Mouse (Mus musculus) neural tube, embryonic 10.5 days (tissue): Measurements from ENCODE around the gene Ripk4.

Experiments used
- DNase-seq: peaks from one replicate; pipeline ENCODE4 v3.0.0-alpha.2; 2017; ENCODE audit warnings: low spot score; ENCODE audit errors: extremely low spot score

Gene Ripk4

DNA sequence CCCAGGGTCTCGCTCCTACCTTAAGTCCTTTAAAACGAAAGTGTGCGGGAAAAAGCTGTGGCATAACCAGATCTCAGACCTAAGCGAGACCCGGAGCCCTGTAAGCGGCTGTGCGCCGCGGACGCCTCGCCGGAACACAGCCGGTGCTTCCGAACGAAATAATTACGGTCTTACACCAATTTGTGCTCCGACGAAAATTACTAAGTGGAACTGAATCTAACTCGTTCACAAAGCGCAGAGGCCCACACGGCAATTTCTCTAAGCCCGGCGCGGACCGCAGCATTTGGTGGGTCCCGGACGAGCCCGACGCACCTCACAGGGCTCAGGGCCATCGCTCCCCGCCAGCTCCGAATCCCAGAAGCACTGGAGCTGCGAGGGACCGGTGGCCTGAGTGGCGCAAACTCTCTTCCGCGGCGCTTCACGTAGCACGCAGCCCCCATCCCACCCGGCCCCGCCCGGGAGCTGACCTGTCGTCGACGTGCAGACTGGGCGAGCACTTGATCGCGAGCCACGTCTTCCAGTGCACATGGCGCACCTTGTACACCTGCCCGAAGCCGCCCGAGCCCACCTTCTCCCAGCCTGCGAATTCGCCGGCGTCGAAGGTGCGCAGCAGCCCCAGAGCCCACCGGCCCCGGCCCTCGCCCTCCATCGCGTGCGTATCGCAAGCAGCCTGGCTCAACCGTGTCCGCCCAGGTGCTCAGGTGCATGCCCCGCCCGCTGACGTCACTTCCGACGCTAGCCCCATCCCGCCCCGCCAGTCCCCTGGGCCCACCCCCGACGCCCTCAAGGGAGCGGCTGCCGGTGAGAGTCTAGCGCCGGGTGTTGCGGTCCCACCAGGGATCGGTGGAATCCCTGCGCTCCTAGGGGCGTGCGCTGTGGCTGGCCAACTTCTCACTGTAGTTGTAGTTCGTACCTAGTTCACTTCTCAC lies at the start of gene Ripk4:
TSS of gene Ripk4 (minus strand) at position 727 of the 929 bp plus-strand sequence.
- DNase-seq, result peak; percentile 60

DNA sequence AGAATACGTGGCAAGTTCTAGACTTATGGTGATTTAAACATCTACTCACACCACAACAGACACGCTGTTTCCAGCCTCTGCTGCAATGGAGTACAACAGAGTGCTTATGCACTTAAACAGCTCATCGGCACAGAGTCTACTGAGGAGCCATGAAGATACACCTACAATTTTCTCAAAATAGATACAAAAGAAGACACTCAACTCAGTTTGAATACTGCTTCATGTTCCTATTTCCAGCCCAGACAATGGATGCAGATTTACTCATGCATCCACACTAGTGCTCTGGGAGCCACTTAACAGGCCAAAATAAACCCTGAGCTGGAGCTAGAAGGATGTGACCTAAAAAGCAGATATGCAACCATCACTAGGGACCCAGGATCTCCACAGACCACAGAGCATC lies 45.3 kb upstream of the Ripk4 start:
- no peak for DNase-seq

DNA sequence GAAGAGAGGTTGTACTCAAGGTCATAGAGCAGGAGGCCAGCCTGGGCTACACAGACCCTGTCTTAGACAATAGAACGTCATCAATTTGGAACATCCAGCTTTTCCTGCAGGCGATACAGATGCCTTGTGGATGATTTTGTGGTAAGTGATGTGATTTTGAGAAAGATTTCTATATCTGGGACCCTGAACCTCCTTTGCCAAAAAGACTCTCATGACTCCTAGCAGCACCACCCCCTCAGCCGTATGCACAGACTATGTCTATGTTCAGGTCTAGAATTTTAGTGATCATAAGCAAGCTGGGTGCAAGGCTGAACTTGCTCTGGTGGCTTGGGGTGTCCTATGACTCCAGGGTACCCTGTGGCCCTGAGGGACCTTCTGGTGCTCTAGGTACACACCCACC lies 42.1 kb upstream of the Ripk4 start:
- DNase-seq, result no peak

DNA sequence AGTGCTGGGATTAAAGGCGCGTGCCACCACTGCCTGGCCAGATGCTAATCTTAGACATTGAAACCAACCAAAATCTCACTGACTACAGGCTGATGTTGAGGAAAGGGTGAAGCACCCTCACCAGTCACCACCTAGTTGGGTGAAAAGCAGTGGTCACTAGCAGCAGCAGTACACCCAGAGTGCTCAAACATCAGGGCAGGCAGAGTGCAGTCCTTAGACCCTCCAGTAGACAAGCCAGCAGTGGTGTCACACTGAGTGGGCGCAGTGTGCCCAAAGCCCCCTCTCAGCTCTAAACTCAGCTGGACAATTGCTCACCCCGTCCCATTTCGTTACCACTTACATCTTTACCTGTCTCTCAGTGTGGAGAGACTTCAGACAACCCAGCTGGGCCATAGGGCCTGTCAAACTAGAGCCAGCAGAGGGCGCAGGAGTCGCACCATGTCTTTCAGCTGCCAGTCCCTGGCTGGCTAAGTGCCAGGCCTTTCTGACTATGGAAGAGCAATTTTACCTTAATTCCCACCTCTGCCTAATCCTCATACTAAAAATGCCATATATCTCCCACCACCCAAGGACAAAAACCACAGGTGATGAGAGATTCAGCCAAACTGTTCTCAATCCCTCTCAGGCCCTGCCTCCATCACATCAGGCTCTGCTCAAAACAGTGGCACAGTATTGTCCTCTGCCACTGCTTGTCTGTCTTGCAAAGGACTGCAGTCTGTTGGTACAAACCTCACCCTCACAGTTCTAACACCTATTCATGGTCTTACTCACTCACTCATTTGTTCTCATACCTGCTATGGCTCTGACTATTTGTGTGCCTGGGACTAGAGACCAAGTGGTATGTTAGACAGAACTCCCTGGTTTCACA lies 41.3 kb upstream of the Ripk4 start:
- DNase-seq, result peak; percentile 27

DNA sequence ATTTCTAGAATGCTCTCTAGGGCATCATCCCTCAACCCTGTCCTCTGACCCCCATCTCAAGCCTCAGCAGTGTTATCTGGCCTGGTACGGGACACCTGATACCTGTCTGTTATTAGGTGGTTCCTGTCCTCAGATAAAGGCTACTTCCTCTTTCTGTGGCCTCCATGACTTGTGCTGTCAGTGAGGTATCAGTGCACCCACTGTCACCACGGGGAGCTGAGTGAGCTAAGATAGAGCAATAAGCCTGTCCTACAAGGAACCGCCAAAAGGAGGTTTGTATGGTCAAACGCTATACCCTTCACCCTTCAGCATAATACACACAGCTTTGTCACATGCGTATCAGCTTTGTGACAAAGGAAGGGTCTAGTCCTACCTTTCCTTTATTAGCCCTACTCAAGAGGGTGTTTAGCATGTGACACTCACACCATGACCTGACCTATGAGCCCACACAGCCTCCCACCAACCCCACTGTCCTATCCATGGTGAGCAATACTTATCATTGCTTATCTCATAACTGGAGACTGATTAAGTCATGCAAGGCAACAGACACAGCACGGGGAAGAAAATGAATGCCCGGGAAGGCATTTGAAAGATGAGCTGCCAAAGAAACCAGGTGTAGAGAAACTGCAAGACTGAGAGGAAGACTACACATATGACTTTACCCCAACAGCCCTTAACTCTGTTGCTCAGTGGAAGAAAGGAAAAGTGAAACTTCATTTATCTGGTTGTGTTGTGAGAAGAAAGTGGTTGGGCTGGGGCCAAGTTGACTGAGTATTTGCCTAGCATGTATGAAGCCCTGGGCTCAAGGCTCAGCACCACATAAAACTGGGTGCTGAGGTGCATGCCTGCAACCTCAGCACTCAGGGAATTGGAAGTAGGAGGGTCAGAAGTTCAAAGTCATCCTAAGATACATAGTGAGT lies 34.6 kb upstream of the Ripk4 start:
- DNase-seq, result no peak

DNA sequence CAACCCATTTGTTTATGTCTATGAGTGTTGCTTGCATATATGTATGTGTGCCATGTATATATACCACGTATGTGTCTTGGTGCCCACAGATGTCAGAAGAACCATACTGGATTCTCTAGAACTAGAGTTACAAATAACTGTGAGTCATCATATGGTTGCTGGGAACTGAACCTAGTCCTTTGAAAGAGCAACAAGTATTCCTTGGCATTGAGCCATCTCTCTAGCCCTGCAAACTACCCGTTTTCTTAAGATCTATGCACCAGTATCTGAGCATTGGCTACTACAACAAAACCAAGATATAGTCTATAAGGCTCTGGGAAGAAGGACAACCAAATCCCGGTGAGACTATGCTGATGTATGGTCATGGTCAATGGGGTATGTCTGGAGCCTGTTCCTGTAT lies 33.6 kb upstream of the Ripk4 start:
- DNase-seq, result no peak

DNA sequence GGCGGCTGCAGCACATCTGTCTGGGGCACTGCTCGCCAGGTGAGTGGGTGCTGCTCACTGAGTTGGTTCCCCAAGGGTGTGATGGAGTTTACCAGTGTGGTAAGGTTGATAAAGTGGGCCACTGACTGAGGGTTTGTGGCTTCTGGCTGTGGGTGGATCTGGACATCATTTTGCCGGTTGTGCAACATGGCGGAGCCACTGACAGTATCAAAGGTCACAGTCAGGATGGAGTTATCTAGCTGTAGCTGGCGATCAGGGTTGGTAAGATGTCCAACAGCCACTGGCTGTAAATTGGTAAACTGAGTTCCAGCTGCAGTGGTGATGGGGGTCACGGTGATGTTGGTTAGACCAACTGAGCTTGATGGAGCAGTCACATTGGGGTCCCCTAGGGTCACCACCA lies 30.7 kb upstream of the Ripk4 start:
- no peak for DNase-seq

DNA sequence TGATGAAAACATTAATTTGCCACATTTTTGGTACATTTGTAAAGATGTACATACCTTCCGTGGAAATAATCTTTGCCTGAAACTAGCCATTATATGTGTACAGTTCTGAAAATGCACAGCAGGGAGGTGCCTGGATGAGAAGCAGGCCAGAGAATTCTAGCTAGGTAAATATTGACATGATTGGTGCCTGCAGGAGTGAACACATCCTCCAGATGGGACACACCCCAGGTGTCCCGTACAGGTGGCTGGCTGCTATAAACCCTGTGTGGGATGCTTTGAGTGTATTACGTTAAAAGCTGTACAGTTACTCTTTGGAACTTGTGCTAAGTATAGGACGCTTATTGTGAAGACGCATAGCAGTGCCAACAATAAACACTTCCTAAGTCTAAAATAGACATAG lies 19.5 kb upstream of the Ripk4 start:
- no peak for DNase-seq

DNA sequence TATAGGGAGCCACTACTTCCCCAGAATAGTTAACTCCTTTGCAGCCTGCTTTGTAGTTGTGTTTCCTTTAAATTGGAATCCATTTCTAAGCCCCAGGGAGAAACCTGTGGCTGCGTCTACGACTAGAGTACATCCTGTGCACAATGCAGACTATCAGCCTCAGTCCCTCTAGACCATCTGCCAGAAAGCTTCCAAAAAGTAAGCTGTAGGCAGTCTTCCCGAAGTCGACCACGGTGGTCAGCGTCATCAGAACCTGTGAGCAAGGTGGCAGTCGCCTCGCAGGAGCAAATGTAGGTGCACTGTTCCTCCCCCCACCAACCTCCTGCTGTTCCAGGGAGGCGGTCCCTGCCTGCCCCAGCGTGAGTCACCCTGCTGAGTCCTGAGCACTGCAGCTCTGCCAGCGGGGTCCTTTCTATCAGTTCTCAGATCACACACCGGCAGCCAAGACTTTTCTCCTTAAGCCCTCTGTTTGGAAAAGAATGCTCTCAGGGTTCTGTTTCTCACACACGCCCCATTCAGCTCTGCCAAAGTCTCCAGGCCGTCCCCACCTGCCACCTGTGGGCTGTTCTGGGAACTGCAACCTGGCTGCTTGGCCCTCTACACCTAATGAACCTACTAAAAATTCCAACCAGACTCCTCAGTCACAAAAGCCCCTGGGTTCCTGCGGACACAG lies 14.9 kb upstream of the Ripk4 start:
- peak; percentile 76 for DNase-seq

DNA sequence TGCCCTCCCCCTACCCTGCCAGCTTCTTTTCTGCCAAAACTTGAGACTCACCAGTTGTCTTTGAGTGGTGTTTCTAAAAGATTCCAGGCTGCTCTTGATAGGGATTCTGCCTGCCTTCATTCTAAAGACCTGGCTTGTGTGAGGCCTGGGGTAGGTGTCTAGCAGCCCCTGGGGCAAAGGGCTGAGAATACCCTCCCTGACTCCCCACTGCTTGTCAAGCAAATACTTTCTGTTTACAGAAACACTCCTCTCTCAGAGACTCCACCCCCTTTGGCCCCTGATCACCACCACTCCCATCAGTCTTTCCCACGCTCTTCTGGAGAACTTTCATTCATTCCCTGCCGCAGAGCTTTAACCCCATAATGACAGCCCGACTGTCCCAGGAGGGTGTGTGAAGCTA lies 2.9 kb upstream of the Ripk4 start:
- no peak for DNase-seq

DNA sequence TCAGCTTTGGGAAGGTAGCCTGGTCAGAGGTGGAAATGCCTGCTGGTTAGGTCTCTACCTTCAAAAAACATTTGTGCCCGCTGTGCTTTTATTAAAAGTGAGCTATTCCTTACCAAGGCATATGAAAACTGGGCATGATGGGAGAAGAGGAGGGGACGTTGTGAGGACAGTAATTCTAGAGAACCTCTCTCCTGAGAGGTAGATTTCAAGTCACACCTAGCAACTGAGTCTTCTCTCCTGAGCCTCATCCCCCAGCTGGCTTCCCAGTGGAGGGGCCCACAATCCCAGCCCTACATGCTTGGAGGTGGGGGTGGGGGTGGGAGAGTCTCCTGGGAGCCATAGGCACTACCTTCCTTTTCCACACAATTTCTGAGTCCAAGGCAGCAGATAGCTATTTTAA lies 1.0 kb upstream of the Ripk4 start:
- DNase-seq, result no peak

DNA sequence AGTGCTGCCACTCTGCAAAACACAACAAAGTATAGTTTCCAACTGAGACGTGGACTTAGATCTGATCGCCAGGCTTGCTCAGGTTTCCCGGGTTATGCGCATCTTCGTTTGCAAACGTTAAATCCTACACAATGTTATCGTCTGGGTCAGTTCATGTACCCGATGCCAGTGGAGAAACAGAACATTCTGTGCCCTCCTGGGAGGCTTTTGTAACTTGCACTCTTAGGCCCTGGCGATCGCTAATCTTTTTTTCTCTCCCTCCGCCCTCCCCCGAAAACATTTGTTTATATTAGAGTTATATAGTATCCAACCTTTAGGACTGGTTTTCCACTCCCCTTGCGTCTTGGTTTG lies 378 bp upstream of the Ripk4 start:
- DNase-seq, result no peak

DNA sequence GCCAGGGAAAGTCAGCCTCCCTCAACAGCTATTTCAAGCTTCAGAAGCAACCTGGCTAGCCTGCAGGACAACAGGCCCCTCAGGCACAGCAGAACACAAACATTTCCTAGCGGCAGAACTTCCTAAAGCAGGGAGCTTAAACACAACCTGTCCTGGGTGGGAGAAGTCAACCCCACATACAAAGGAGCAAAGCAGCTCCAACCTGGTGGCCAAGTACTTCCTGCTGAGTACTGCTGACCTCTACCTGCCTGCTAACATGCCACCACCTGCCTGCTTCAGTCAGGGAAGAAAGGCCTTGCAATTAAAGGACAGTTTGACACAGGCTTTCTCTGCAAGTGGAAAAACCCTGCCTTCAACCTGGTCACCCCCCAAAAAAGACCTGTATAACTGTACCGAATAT lies 1.8 kb downstream of the Ripk4 start:
- peak; percentile 19 for DNase-seq

DNA sequence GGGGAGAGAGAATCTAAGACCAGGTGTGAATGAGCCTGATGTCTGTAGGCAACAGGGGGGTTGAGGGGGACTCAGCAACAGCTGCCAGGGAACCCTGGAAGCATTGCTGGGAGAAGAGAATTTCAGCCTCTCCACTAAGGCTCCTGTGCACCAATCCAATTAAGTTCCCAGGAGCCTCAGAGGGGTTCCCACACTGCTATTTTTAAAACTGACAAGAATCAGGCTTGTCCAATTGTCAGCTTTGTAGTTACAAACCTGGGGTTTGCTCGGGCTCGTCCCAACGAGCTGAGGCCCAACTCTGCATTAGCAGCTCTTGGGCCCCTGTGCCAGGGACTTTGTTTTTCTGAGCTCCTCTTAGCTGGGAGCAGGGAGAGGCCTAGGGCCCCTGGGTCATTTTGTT lies 3.9 kb downstream of the Ripk4 start:
- no peak for DNase-seq

DNA sequence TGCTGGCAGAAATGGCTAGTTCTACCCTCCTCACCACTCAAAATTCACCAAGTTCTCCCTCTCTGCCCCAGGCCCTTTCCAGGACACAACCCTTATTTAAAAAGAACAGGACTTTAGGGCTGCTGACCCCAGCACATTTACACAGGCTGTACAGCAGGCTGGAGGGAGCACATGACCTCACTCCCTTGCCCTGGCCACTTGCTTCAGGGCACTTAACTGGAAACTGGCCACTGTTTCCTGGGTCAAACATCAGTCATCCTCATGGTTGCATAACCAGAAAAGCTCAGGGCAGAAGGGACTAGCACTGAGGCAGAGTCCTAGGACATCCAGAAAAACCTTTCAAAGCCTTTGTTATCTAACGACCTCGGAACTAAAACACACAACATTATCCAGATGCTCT lies 5.3 kb downstream of the Ripk4 start:
- no peak for DNase-seq

DNA sequence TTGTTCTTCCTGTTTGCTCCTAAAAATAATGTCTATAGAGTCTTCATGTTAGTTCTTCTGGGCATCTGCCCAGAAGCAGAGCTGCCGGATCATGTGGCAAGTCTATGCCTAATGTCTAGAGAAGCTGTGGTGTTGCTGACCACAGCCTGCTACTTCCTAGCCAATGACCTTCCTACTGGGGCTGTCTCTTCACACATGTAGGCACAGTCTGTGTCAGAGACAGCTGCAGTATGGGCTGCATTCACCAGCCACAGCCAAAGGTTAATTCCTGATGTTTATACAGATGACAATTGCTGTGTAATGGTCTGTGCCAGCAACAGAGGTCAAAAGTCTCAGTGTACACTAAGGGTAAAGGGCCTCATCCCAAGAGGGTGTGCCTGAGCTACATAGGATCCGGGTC lies 7.1 kb downstream of the Ripk4 start:
- peak; percentile 13 for DNase-seq

DNA sequence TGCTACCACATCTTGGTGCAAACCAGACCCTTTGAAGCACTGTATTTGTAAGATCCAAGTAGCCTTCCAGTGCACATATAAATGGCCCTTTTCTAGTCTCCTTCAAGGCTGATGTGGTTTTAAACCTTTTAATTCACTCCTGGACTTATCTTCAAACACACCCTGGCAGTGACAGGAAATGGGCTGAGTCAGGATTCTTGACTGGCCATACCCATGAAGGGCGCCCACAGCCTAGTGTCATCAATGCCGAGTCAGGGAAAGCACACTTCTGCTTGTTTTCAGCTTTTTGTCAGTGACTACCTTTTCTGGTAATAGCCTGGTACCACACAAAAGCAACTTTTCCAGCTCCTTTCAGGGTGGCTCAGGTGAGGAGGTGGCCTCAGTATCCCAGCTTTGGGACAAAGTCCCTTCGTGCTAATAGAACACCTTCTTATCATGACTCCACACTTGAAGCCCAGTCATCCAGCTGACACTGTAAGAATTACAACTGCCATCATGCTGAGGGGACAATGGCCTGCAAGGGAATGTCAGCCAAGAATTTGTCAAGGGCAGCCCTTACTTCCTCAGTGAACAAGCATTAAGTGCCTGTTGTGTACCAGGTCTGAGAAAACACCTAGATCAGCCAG lies 11.2 kb downstream of the Ripk4 start:
- no peak for DNase-seq

DNA sequence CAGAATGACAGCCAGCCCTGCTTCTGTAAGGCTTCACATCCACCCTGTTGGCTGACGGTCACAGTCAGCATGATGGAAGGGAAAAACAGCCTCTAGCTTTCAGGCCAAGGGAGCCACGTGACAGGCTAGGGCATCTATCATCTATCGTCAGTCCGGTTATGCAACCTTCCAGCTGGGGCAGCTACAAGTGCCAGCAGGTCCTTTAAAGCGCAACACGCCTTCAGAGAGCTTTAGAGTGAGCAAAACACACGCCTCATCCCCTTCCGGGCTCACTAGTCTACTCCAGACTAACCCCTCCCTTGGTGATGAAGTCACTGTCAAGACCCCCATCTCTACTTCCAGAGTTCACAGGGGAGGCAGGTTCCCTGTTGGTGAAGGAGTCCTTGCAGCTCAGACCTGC lies 11.7 kb downstream of the Ripk4 start:
- no peak for DNase-seq

DNA sequence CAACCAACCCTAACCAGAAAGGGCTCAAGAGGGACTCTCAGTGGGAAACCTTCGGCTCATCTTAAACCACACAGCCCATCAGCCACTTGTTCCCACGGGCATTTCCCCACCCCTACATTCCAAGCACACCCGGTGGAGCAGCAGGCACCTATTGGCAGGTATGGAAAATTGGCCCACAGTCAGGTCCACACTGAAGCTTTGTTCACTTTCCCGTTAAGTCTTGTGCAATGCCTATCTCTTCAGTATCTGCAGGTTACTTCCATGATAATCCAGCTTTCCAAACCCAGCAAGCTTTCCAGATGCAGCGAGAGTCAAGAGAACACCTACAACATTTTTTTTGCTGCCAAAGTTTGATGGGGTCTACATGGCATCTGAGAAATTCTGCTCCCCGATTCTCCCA lies 15.2 kb downstream of the Ripk4 start:
- no peak for DNase-seq

DNA sequence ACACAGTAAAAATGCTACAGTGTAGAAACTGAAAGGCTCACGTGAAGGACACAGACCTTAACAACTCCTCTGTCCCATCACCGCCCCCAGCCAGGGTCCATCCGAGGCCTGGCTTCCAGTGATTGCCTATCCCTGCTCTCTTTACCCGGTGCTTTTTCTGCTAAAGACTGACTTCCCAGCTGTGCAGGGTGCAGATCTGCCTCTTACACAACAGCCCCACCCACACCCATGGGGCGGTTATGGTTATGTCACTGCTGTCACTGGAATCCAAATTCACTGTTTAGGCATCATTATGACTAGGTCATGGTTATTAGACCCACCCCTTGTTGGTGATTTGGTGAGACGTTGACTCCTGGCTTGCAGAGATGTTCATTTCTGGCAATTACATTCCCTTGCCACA lies 25.6 kb downstream of the Ripk4 start:
- no peak for DNase-seq

DNA sequence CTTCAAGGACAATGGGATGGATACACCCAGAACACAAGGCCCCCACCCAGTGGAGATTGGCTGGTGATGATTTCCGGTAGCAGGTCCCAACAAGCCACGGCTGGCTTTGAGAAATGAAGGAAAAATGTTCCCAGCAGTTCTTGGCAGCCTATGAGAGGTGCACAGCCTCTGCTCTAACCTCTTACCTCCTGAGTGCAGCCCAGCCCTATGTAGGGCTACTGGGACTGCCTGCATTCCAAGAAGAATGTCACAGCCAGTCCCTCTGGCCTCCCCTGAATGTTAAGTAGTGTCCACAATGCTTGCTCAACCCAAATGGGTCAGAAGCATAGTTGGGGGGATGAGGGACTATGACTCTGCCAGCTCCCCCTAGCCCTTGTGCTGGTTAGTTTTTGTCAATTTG lies 27.0 kb downstream of the Ripk4 start:
- no peak for DNase-seq
